Mouse (Mus musculus) left cerebral cortex, postnatal 4 days (tissue): ENCODE measurements around the gene Gm49359. TPM values are rescaled to one million over a fixed set of nuclear protein-coding genes. Genes with fewer than 3 reads are reported as not detected.
"Not testable (repeated sequence)": the region's sequence is repeated elsewhere in the genome, so short reads cannot be mapped to it uniquely, and the experiment has no call there.

Experiments
- DNase-seq: peaks from one replicate; pipeline ENCODE4 v3.0.0-alpha.2; 2022
- intact Hi-C: fragments of 180-260 bp; cut with DNase I; formaldehyde crosslinking; loops from one replicate; pipeline ENCODE4 v1.15.1; 2025
- microRNA-seq: library from miRNA; unstranded; fragments of <30 nt; microRNA quantifications from one replicate; pipeline ENCODE4 v1.2.0, GENCODE M21; 2022
- total RNA-seq, 2 experiments: library from RNA; stranded (reverse); gene quantifications; 2 replicates each; pipeline ENCODE4 v1.2.3; 2021

Gm49359 gene
- 10 to 100 TPM; 18.6 to 18.8 TPM for total RNA-seq

GRCm38 (mm10) chr13:62466424-62467334 lies at the start of gene Gm49359:
Gene Gm49359, minus strand, starts transcription at chr13:62466832.
- intact Hi-C loops: loop anchor here (10.0 kb wide), 1 partner anchor 388 kb away; the partner anchor contains the start of gene Fbp2

GRCm38 (mm10) chr13:62510641-62511420 lies 44.2 kb upstream of the Gm49359 start:
- intact Hi-C loops, DNase-seq: not testable (repeated sequence)

More at GRCm38 (mm10) chr13:62466424-62467334, at the start of gene Gm49359:
- DNase-seq: peak; percentile 89

- DNase-seq, intact Hi-C loops: not testable (repeated sequence)
Observed at GRCm38 (mm10) chr13:62472661-62473060, 6.0 kb upstream of the Gm49359 start.

- not testable (repeated sequence) for DNase-seq
- intact Hi-C loops: loop anchor here (10.0 kb wide), 1 partner anchor 385 kb away; the partner anchor contains the start of gene Fbp2
Observed at GRCm38 (mm10) chr13:62469947-62470346, 3.3 kb upstream of the Gm49359 start.

Small RNAs within 50 kb of the gene (microRNA-seq; reads per million reads assigned to microRNA genes)
- gene Gm22256: not detected

Other genes with a start within 250 kb of the Gm49359 start
- gene Gm3604, start 83.7 kb downstream of the Gm49359 start, total RNA-seq: 1 to 10 TPM in 1 of 2 experiments, under 1 TPM in 1; 0.87 to 1.1 TPM
- gene Zfp935, start 91.7 kb upstream of the Gm49359 start, total RNA-seq: 1 to 10 TPM in 1 of 2 experiments, under 1 TPM in 1; 0.74 to 2.3 TPM
- gene Zfp934, start 104.4 kb upstream of the Gm49359 start, total RNA-seq: 1 to 10 TPM; 7.8 to 9.4 TPM
- gene 6720489N17Rik, start 157.3 kb upstream of the Gm49359 start, total RNA-seq: 1 to 10 TPM; 4.0 to 4.4 TPM